Mouse (Mus musculus) megakaryocyte, embryonic 14.5 days (primary cell): ENCODE measurements around the gene R3hdm4.

Experiments used
- FLI1 ChIP-seq: IDR thresholded peaks from 2 replicates; pipeline ENCODE4 v1.6.1; 2012; ENCODE audit warnings: low read length, inconsistent platforms, mixed read lengths
- GATA1 ChIP-seq: IDR thresholded peaks from 3 replicates; pipeline ENCODE4 v1.6.1; 2012; ENCODE audit warnings: mixed read lengths, low read length, inconsistent platforms, borderline replicate concordance

DNA sequence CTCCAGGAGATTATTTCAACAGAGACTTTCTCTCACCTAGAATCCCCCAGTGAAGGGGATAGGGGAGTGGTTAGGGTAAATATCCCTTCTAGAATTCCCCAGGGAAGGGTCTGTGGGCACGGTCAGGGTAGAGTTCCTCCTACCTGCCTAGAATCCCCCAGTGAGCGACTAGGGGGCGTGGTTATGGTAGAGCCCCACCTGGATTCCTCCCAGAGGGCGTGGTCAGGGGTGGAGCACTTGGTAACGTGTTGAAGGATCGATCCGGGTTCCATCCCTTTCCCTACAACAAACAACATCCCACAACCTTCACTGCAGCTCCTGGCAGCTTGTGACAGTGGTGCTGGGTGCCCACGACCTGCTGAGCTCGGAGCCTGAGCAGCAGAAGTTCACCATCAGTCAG is 40.3 kb downstream of the R3hdm4 start:
- no peak for TF ChIP-seq GATA1
- no peak for TF ChIP-seq FLI1
